Mouse (Mus musculus) liver, postnatal 0 days (tissue): Measurements from ENCODE around the gene Efhc2. TPM values are rescaled to one million over a fixed set of nuclear protein-coding genes. Genes with fewer than 3 reads are reported as not detected.
A peak's percentile ranks its signal among the peaks of the same experiment; 100 is the strongest.

Experiments used
- ATAC-seq: fragments of 200-750 bp; cut with Nextera tagmentation; 2 replicates; pipeline ENCODE4 v1.8.0; 2017; ENCODE audit warnings: mild to moderate bottlenecking, moderate library complexity
- DNase-seq: peaks from one replicate; pipeline ENCODE4 v3.0.0-alpha.2; 2016
- H3K27ac ChIP-seq: fragments of 300-500 bp; sonication (generic); 2 replicates; pipeline ENCODE4 v1.5.1; 2014; ENCODE audit warnings: antibody characterized with exemption, moderate library complexity, mild to moderate bottlenecking, low read depth
- H3K27me3 ChIP-seq: fragments of 300-500 bp; sonication (generic); 2 replicates; pipeline ENCODE4 v1.6.1; 2014; ENCODE audit warnings: low read length, control low read depth, mixed read lengths; ENCODE audit not compliant: insufficient read depth
- H3K36me3 ChIP-seq: fragments of 300-500 bp; sonication (generic); replicated peaks from 2 replicates; pipeline ENCODE4 v1.6.1; 2014; ENCODE audit warnings: mild to moderate bottlenecking, control low read depth, low read length, moderate library complexity, mixed read lengths; ENCODE audit not compliant: insufficient read depth
- H3K4me1 ChIP-seq: fragments of 300-500 bp; sonication (generic); 2 replicates; pipeline ENCODE4 v1.6.1; 2014; ENCODE audit warnings: antibody characterized with exemption, mild to moderate bottlenecking, control low read depth; ENCODE audit not compliant: insufficient read depth
- H3K4me2 ChIP-seq: fragments of 300-500 bp; sonication (generic); 2 replicates; pipeline ENCODE4 v1.6.1; 2014; ENCODE audit warnings: low read depth, mild to moderate bottlenecking, low read length, moderate library complexity, mixed read lengths
- H3K4me3 ChIP-seq: fragments of 300-500 bp; sonication (generic); 2 replicates; pipeline ENCODE4 v1.5.1; 2014; ENCODE audit warnings: low read depth, low read length
- H3K9ac ChIP-seq: fragments of 300-500 bp; sonication (generic); replicated peaks from 2 replicates; pipeline ENCODE4 v1.6.1; 2014; ENCODE audit warnings: mild to moderate bottlenecking, moderate library complexity
- H3K9me3 ChIP-seq: fragments of 300-500 bp; sonication (generic); 2 replicates; pipeline ENCODE4 v1.6.1; 2016; ENCODE audit warnings: mild to moderate bottlenecking, control low read depth, low read length, mixed read lengths
- CTCF ChIP-seq: sonication (generic); IDR thresholded peaks from 2 replicates; pipeline ENCODE4 v1.5.1; 2016; ENCODE audit warnings: antibody characterized with exemption, low read depth
- EP300 ChIP-seq: IDR thresholded peaks from 2 replicates; pipeline ENCODE4 v1.6.1; 2016; ENCODE audit warnings: antibody characterized with exemption, low read depth, mild to moderate bottlenecking
- WGBS: fragments of 180-500 bp; shearing (Covaris S2); extraction: QIAGEN DNeasy Blood & Tissue Kit; methylation state at CpG from one replicate; pipeline ENCODE4 v1.1.7; 2014; ENCODE audit not compliant: insufficient replicate concordance; 5-methylcytosine and 5-hydroxymethylcytosine counted together
- polyA plus RNA-seq: library from polyadenylated mRNA; unstranded; fragments of >200 nt; fragmentation: Nextera tagmentation; extraction: Ambion mirVana; gene quantifications from 2 replicates; pipeline ENCODE4 v1.2.1, GENCODE M21; 2015

The Efhc2 gene
- polyA plus RNA-seq, 1 experiment from 2014 or later = not detected

DNA sequence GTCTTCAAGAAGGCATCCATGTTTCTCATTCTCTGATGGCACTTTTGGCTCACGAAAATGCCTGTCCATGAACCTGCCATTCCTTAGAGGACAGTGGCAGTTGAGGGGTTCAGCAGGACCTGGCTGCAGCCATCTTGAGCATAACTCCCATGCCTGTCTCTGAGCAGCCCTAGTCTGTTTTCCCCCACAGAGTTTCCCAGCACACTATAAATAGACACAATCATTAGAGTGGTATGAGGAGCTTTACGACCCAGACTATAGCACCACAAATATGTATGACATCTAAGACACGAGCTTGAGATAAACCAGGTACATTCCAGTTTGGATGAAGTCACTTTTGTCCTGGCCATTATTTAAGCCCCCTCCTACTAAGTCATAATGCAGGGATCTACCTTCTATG, 143.4 kb downstream of the Efhc2 start:
- 56% methylated on average over 3 of the region's 3 CpGs for WGBS
- Histone ChIP-seq H3K9ac (no peak overlapping the region), H3K9me3 (no peaks in the 10 kb centered on the region), H3K4me1 (no peaks in the 10 kb centered on the region), H3K36me3 (no peaks in the 10 kb centered on the region), H3K27ac (no peak overlapping the region), H3K4me2 (no peak overlapping the region), H3K27me3 (no peaks in the 10 kb centered on the region), H3K4me3 (no peak overlapping the region)
- TF ChIP-seq CTCF = no peak
- no peak for TF ChIP-seq EP300
- DNase-seq (no peak), ATAC-seq (no peak)

DNA sequence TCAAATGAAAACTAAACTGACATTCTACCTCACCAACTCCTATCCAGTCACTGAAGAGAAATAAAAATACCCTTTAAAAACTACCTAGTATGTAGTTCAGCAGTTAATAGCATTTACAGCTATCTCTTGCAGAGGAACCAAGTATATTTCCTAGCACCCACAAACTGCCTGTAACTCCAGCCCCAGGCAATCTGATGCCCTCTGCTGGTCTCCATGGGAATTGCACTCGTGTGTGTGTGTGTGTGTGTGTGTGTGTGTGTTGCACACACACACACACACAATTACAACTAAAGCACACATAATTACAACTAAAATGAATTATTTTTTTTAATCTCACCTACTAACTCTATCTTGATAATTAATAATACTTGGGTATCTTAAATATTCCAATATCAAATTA, 153.5 kb downstream of the Efhc2 start:
- ATAC-seq = no peak
- no peak for DNase-seq
- H3K9me3 ChIP-seq = no peaks in the 10 kb centered on the region
- no peak overlapping the region for H3K27ac ChIP-seq
- H3K4me1 ChIP-seq = no peaks in the 10 kb centered on the region
- H3K36me3 ChIP-seq = no peaks in the 10 kb centered on the region
- WGBS = 44% methylated on average over 1 of the region's 1 CpGs
- no peak overlapping the region for H3K9ac ChIP-seq
- H3K4me3 ChIP-seq = no peak overlapping the region
- TF ChIP-seq EP300 (no peak), CTCF (peak; percentile 38)
- H3K27me3 ChIP-seq = no peaks in the 10 kb centered on the region
- H3K4me2 ChIP-seq = no peak overlapping the region
